8 mouse cellular contexts compared by ENCODE assay signal in the genomic region with DNA sequence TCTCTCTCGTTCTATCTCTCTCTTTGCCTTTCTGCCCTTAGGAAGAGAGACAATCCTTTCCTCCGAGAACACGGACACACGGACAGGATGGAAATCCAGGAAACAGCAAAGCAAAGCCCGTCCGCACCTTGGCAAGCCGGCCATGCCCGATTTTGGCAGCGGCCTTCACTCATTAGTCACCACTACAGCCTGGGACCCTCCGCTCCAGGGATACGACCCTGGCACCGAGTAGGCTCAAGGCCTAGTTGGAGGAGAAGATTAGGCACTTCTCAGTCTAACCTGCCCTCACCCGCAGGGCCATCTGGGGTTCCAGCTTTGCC. TPM values are rescaled to one million over a fixed set of nuclear protein-coding genes. Genes with fewer than 3 reads are reported as not detected.
A peak's percentile ranks its signal among the peaks of the same experiment; 100 is the strongest.
DNase-seq lines count a peak whose midpoint lies in the region; ATAC-seq and TF ChIP-seq lines count a peak whose summit lies in the region.

No protein-coding gene starts in this region.

- H3K27ac ChIP-seq in heart, embryonic 14.5 days (replicated peaks in 1 of 2; ENCODE audit: control insufficient read depth in 1 of 2, insufficient read depth in 1 of 2, low read depth in 2 of 2, low read length in 2 of 2), result peak overlapping the region; percentile 88 to 97
- H3K27ac ChIP-seq in bone marrow macrophage, adult 2 months (ENCODE audit: insufficient read depth, low read depth, low read length), result no peak overlapping the region
- H3K27ac ChIP-seq in heart, embryonic 16.5 days (ENCODE audit: low read length), result peak overlapping the region; percentile 95
- peak overlapping the region; percentile 99 for H3K27ac ChIP-seq in lung, embryonic 16.5 days (ENCODE audit: low read length)

- no peaks in the 10 kb centered on the region for H3K27me3 ChIP-seq in heart, embryonic 14.5 days (ENCODE audit: control insufficient read depth, insufficient read depth, low read length)
- no peaks in the 10 kb centered on the region for H3K27me3 ChIP-seq in heart, embryonic 16.5 days (ENCODE audit: control insufficient read depth, insufficient read depth, low read length)
- H3K27me3 ChIP-seq in lung, embryonic 16.5 days (ENCODE audit: control insufficient read depth, insufficient read depth, low read depth, low read length), result no peaks in the 10 kb centered on the region

- no peaks in the 10 kb centered on the region for H3K9me3 ChIP-seq in heart, embryonic 14.5 days (ENCODE audit: control insufficient read depth, low read length)
- H3K9me3 ChIP-seq in heart, embryonic 16.5 days (replicated peaks; ENCODE audit: control insufficient read depth, low read length), result no peaks in the 10 kb centered on the region
- no peaks in the 10 kb centered on the region for H3K9me3 ChIP-seq in lung, embryonic 16.5 days (ENCODE audit: control insufficient read depth, low read length)

- 1% methylated on average over 13 of the region's 13 CpGs for WGBS in heart, embryonic 14.5 days
- whole genome bisulfite sequencing in heart, embryonic 16.5 days, result under 1% methylated on average over 13 of the region's 13 CpGs
- WGBS in lung, embryonic 16.5 days, result under 1% methylated on average over 13 of the region's 13 CpGs

- H3K4me3 ChIP-seq in heart, embryonic 14.5 days (ENCODE audit: control insufficient read depth in 1 of 2, insufficient read depth in 1 of 2, low read depth in 1 of 2, low read length in 2 of 2), result peak overlapping the region; percentile 67 to 98
- peak overlapping the region; percentile 57 for H3K4me3 ChIP-seq in bone marrow macrophage, adult 2 months (ENCODE audit: insufficient read depth, low read length)
- H3K4me3 ChIP-seq in heart, embryonic 16.5 days (ENCODE audit: low read length), result peak overlapping the region; percentile 95
- H3K4me3 ChIP-seq in lung, embryonic 16.5 days (ENCODE audit: low read length), result peak overlapping the region; percentile 92

- no peak for TF ChIP-seq POLR2A in bone marrow macrophage, adult 2 months (IDR thresholded peaks at IDR 0.05; ENCODE audit: borderline replicate concordance, low read depth, low read length)

- no peak for TF ChIP-seq CTCF in bone marrow macrophage, adult 2 months (IDR thresholded peaks at IDR 0.05; ENCODE audit: low read depth, low read length)

- peak overlapping the region; percentile 99 for H3K9ac ChIP-seq in heart, embryonic 14.5 days (ENCODE audit: low read length)
- peak overlapping the region; percentile 98 for H3K9ac ChIP-seq in heart, embryonic 16.5 days (ENCODE audit: low read length)
- H3K9ac ChIP-seq in lung, embryonic 16.5 days (ENCODE audit: low read length), result peak overlapping the region; percentile 98

- peak overlapping the region; percentile 85 for H3K4me2 ChIP-seq in heart, embryonic 14.5 days (ENCODE audit: low read length)
- H3K4me2 ChIP-seq in heart, embryonic 16.5 days (ENCODE audit: low read depth, low read length), result peak overlapping the region; percentile 83
- H3K4me2 ChIP-seq in lung, embryonic 16.5 days (ENCODE audit: low read depth, low read length), result peak overlapping the region; percentile 79

- no peak; the same call in 1 of the 2 replicates for ATAC-seq in heart, embryonic 14.5 days (ENCODE audit: insufficient number of reproducible peaks, insufficient read depth, low FRiP score, low read depth)
- peak; percentile 3; the same call in 1 of the 2 replicates for ATAC-seq in heart, embryonic 16.5 days (replicated peaks; ENCODE audit: extremely low read depth, insufficient read depth, low FRiP score)
- ATAC-seq in lung, embryonic 16.5 days (ENCODE audit: low read depth), result no peak

- peaks cover 25% of the 10 kb centered on the region for H3K36me3 ChIP-seq in heart, embryonic 14.5 days (ENCODE audit: control insufficient read depth, insufficient read depth, low read length)
- peaks cover 11% of the 10 kb centered on the region for H3K36me3 ChIP-seq in heart, embryonic 16.5 days (ENCODE audit: control insufficient read depth, insufficient read depth)
- no peaks in the 10 kb centered on the region for H3K36me3 ChIP-seq in lung, embryonic 16.5 days (ENCODE audit: control insufficient read depth, insufficient read depth, low read length)

- peaks cover 36 to 50% of the 10 kb centered on the region in 2 experiments for H3K4me1 ChIP-seq in heart, embryonic 14.5 days (ENCODE audit: control insufficient read depth in 2 of 2, insufficient read depth in 2 of 2, low read length in 2 of 2)
- H3K4me1 ChIP-seq in bone marrow macrophage, adult 2 months (ENCODE audit: control insufficient read depth, insufficient read depth, low read length), result peaks cover 12% of the 10 kb centered on the region
- H3K4me1 ChIP-seq in heart, embryonic 16.5 days (ENCODE audit: control insufficient read depth, insufficient read depth, low read length), result peaks cover 48% of the 10 kb centered on the region
- H3K4me1 ChIP-seq in lung, embryonic 16.5 days (replicated peaks; ENCODE audit: control insufficient read depth, insufficient read depth, low read length), result peaks cover 56% of the 10 kb centered on the region

- no peak for DNase-seq in heart, adult 11 months
- no peak for DNase-seq in left cerebral cortex, adult 18-20 months (ENCODE audit: low spot score in 2 of 2)
- no peak for DNase-seq in kidney, postnatal 14 days
- no peak for DNase-seq in B cell, adult 2 months

RNA-seq across cellular contexts. Expression of a gene that starts 0.9 kb away (rescaled TPM):
- 12.8 and 21.3 TPM in 2 replicates for polyA plus RNA-seq in heart, embryonic 14.5 days (2014; fragmentation: Nextera tagmentation; extraction: Ambion mirVana)
- polyA plus RNA-seq in bone marrow macrophage, adult 2 months (2012; ENCODE audit: insufficient read depth, insufficient read length, missing spikeins), result 0.43 and 0.56 TPM in 2 replicates
- polyA plus RNA-seq in heart, embryonic 16.5 days (2015; fragmentation: Nextera tagmentation; extraction: Ambion mirVana), result 37.6 and 46.0 TPM in 2 replicates
- 141 and 143 TPM in 2 replicates for polyA plus RNA-seq in lung, embryonic 16.5 days (2015; fragmentation: Nextera tagmentation; extraction: Ambion mirVana)
- 10 to 100 TPM in 1 of 2 experiments, 1 to 10 TPM in 1; 9.5 to 10.1 TPM for total RNA-seq in left cerebral cortex, adult 18-20 months (2021)

RNA-seq across cellular contexts. Expression of a gene that starts 17.4 kb away (rescaled TPM):
- 20.3 and 21.4 TPM in 2 replicates for polyA plus RNA-seq in heart, embryonic 14.5 days (2014; fragmentation: Nextera tagmentation; extraction: Ambion mirVana)
- 45.3 and 48.8 TPM in 2 replicates for polyA plus RNA-seq in bone marrow macrophage, adult 2 months (2012; ENCODE audit: insufficient read depth, insufficient read length, missing spikeins)
- 25.7 and 29.0 TPM in 2 replicates for polyA plus RNA-seq in heart, embryonic 16.5 days (2015; fragmentation: Nextera tagmentation; extraction: Ambion mirVana)
- polyA plus RNA-seq in lung, embryonic 16.5 days (2015; fragmentation: Nextera tagmentation; extraction: Ambion mirVana), result 27.6 and 30.8 TPM in 2 replicates
- 10 to 100 TPM; 24.3 to 26.2 TPM for total RNA-seq in left cerebral cortex, adult 18-20 months (2021)

RNA-seq across cellular contexts. Expression of a gene that starts 17.6 kb away (rescaled TPM):
- polyA plus RNA-seq in heart, embryonic 14.5 days (2014; fragmentation: Nextera tagmentation; extraction: Ambion mirVana), result 116 and 122 TPM in 2 replicates
- polyA plus RNA-seq in bone marrow macrophage, adult 2 months (2012; ENCODE audit: insufficient read depth, insufficient read length, missing spikeins), result 38.2 and 39.9 TPM in 2 replicates
- 117 and 119 TPM in 2 replicates for polyA plus RNA-seq in heart, embryonic 16.5 days (2015; fragmentation: Nextera tagmentation; extraction: Ambion mirVana)
- polyA plus RNA-seq in lung, embryonic 16.5 days (2015; fragmentation: Nextera tagmentation; extraction: Ambion mirVana), result 93.0 and 97.4 TPM in 2 replicates
- 10 to 100 TPM; 51.8 to 53.0 TPM for total RNA-seq in left cerebral cortex, adult 18-20 months (2021)

RNA-seq across cellular contexts. Expression of a gene that starts 21.7 kb away (rescaled TPM):
- 31.3 and 34.3 TPM in 2 replicates for polyA plus RNA-seq in heart, embryonic 14.5 days (2014; fragmentation: Nextera tagmentation; extraction: Ambion mirVana)
- 14.5 and 15.4 TPM in 2 replicates for polyA plus RNA-seq in bone marrow macrophage, adult 2 months (2012; ENCODE audit: insufficient read depth, insufficient read length, missing spikeins)
- polyA plus RNA-seq in heart, embryonic 16.5 days (2015; fragmentation: Nextera tagmentation; extraction: Ambion mirVana), result 39.8 and 46.0 TPM in 2 replicates
- 49.1 and 50.8 TPM in 2 replicates for polyA plus RNA-seq in lung, embryonic 16.5 days (2015; fragmentation: Nextera tagmentation; extraction: Ambion mirVana)
- total RNA-seq in left cerebral cortex, adult 18-20 months (2021), result 10 to 100 TPM; 26.1 to 27.1 TPM

RNA-seq across cellular contexts. Expression of a gene that starts 45.7 kb away (rescaled TPM):
- 33.9 and 36.9 TPM in 2 replicates for polyA plus RNA-seq in heart, embryonic 14.5 days (2014; fragmentation: Nextera tagmentation; extraction: Ambion mirVana)
- 25.8 and 27.7 TPM in 2 replicates for polyA plus RNA-seq in bone marrow macrophage, adult 2 months (2012; ENCODE audit: insufficient read depth, insufficient read length, missing spikeins)
- 39.0 and 39.7 TPM in 2 replicates for polyA plus RNA-seq in heart, embryonic 16.5 days (2015; fragmentation: Nextera tagmentation; extraction: Ambion mirVana)
- 51.4 and 51.6 TPM in 2 replicates for polyA plus RNA-seq in lung, embryonic 16.5 days (2015; fragmentation: Nextera tagmentation; extraction: Ambion mirVana)
- 10 to 100 TPM; 17.1 to 17.2 TPM for total RNA-seq in left cerebral cortex, adult 18-20 months (2021)
